Mouse (Mus musculus) bone marrow, adult 2 months (tissue): ENCODE data around the gene Fyn.

ENCODE experiments used
- CTCF ChIP-seq: fragments of 200-500 bp; IDR thresholded peaks from 2 replicates; pipeline ENCODE4 v1.5.1; 2011; ENCODE audit warnings: low read length, control low read depth; ENCODE audit not compliant: control insufficient read depth, insufficient read depth
- POLR2A ChIP-seq: fragments of 200-500 bp; IDR thresholded peaks from 2 replicates; pipeline ENCODE4 v1.6.1; 2011; ENCODE audit warnings: low read depth, mild to moderate bottlenecking, control low read depth, low read length, borderline replicate concordance; ENCODE audit not compliant: control insufficient read depth

- TF ChIP-seq CTCF (no peak), POLR2A (no peak)
These were observed 17.5 kb downstream of the Fyn start for GRCm38 (mm10) chr10:39386203-39386602.
